Comparison of ENCODE assay signal across 22 mouse cellular contexts in the genomic region with DNA sequence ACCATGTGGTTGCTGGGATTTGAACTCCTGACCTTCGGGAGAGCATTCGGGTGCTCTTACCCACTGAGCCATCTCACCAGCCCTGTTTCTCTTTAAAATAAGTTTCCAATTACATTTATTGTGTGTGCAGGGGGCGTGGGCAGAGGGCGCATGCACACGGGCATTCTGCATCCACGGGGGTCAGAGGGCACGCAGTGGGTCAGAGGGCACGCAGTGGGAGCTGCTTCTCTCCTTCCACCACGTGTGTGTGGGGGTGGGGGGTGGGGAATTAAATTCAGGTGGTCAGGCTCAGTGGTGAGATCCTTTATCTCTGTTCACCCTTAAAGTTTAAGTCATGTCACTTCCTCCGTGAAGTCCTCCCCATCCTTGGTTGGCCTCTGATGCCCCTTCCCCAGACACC. TPM values are rescaled to one million over a fixed set of nuclear protein-coding genes. Genes with fewer than 3 reads are reported as not detected.
A peak's percentile ranks its signal among the peaks of the same experiment; 100 is the strongest.
DNase-seq lines count a peak whose midpoint lies in the region; ATAC-seq and TF ChIP-seq lines count a peak whose summit lies in the region.
"Had no signal": no experiment of that assay in that cellular context is flagged by ENCODE, and none has a peak within 500 bp of the region (broad histone marks: within the 10 kb centered on the region; RNA-seq: fewer than 3 reads in every experiment).

No protein-coding gene starts in this region.

- no peak for TF ChIP-seq RAD21 in CH12.LX (IDR thresholded peaks at IDR 0.05; ENCODE audit: low read depth, low read length)

- no peak for TF ChIP-seq CTCF in CH12.LX (conservative IDR thresholded peaks at IDR 0.05 in 1 of 2, IDR thresholded peaks at IDR 0.05 in 1 of 2; ENCODE audit: low read depth in 2 of 2, low read length in 2 of 2)

- H3K27me3 ChIP-seq in hindbrain, embryonic 10.5 days (ENCODE audit: insufficient read depth, poor library complexity, severe bottlenecking) = no peaks in the 10 kb centered on the region
- no peaks in the 10 kb centered on the region for H3K27me3 ChIP-seq in hindbrain, embryonic 13.5 days
- H3K27me3 ChIP-seq in CH12.LX (replicated peaks) = no peaks in the 10 kb centered on the region
- H3K27me3 ChIP-seq in embryonic facial prominence, embryonic 10.5 days (replicated peaks; ENCODE audit: low read depth, poor library complexity, severe bottlenecking) = no peaks in the 10 kb centered on the region
- H3K27me3 ChIP-seq: embryonic facial prominence, embryonic 12.5 days; forebrain, embryonic 13.5 days; forebrain, embryonic 15.5 days had no signal

- no peak overlapping the region for H3K4me3 ChIP-seq in hindbrain, embryonic 10.5 days
- no peak overlapping the region for H3K4me3 ChIP-seq in hindbrain, embryonic 13.5 days
- no peak overlapping the region for H3K4me3 ChIP-seq in CH12.LX (replicated peaks in 1 of 3; ENCODE audit: low read depth in 2 of 3, low read length in 2 of 3, poor library complexity in 1 of 3)
- H3K4me3 ChIP-seq in embryonic facial prominence, embryonic 10.5 days = no peak overlapping the region
- H3K4me3 ChIP-seq: embryonic facial prominence, embryonic 12.5 days; forebrain, embryonic 13.5 days; forebrain, embryonic 15.5 days had no signal

- ATAC-seq in hindbrain, embryonic 13.5 days (ENCODE audit: low FRiP score) = no peak
- ATAC-seq: CD4-positive, CD25-positive, alpha-beta regulatory T cell, adult 4 months; forebrain, embryonic 13.5 days; forebrain, embryonic 15.5 days; forebrain, postnatal 0 days had no signal

- H3K9me3 ChIP-seq in hindbrain, embryonic 10.5 days = no peaks in the 10 kb centered on the region
- H3K9me3 ChIP-seq in hindbrain, embryonic 13.5 days = no peaks in the 10 kb centered on the region
- no peaks in the 10 kb centered on the region for H3K9me3 ChIP-seq in CH12.LX (replicated peaks; ENCODE audit: low read length)
- H3K9me3 ChIP-seq in embryonic facial prominence, embryonic 10.5 days = no peaks in the 10 kb centered on the region
- H3K9me3 ChIP-seq: embryonic facial prominence, embryonic 12.5 days; forebrain, embryonic 13.5 days; forebrain, embryonic 15.5 days had no signal

- dilution Hi-C loops in CH12.LX (cut with MboI; ENCODE audit: extremely low pct_ligation_motif_present, extremely low pct_unique_long_range_greater_than_20kb, low sequenced_read_pairs) = no loop called here

- DNase-seq in embryo, embryonic 10 days (ENCODE audit: low spot score) = peak; percentile 41
- DNase-seq in embryo, embryonic 11 days = no peak
- DNase-seq in hindbrain, embryonic 10.5 days (ENCODE audit: low spot score) = peak; percentile 31
- DNase-seq in CH12.LX (ENCODE audit: extremely low read depth) = no peak
- DNase-seq in embryonic facial prominence, embryonic 10.5 days (ENCODE audit: low spot score) = no peak
- DNase-seq in left cerebral cortex, adult 18-20 months (ENCODE audit: low spot score in 2 of 2) = no peak
- no peak for DNase-seq in left cerebral cortex, adult 11 months (ENCODE audit: low spot score)
- DNase-seq: adrenal gland, postnatal 25 days; B cell, adult 2 months; cerebellum, adult 11 months; cerebellum, adult 18-20 months; cerebellum, adult 8-10 months; cerebellum, adult 9-11 months; cerebellum, postnatal 36 days; forebrain, postnatal 0 days had no signal

- H3K9ac ChIP-seq in hindbrain, embryonic 13.5 days = no peak overlapping the region
- no peak overlapping the region for H3K9ac ChIP-seq in CH12.LX (ENCODE audit: insufficient read depth, low read depth)
- H3K9ac ChIP-seq: embryonic facial prominence, embryonic 12.5 days; forebrain, embryonic 13.5 days; forebrain, embryonic 15.5 days; forebrain, postnatal 0 days had no signal

- no peak overlapping the region for H3K27ac ChIP-seq in hindbrain, embryonic 10.5 days
- H3K27ac ChIP-seq in hindbrain, embryonic 13.5 days = no peak overlapping the region
- no peak overlapping the region for H3K27ac ChIP-seq in CH12.LX (ENCODE audit: insufficient read depth, low read depth)
- 0 out of 2 replicates have a peak overlapping the region, but pooled peaks have one; percentile 40 for H3K27ac ChIP-seq in embryonic facial prominence, embryonic 10.5 days (replicated peaks)
- H3K27ac ChIP-seq: embryonic facial prominence, embryonic 12.5 days; forebrain, embryonic 13.5 days; forebrain, embryonic 15.5 days had no signal

- no peak for TF ChIP-seq EP300 in CH12.LX (IDR thresholded peaks at IDR 0.05; ENCODE audit: low read length)

- no peak for TF ChIP-seq POLR2A in CH12.LX (IDR thresholded peaks at IDR 0.05; ENCODE audit: low read depth, low read length)

- H3K4me2 ChIP-seq in hindbrain, embryonic 13.5 days = no peak overlapping the region
- H3K4me2 ChIP-seq in CH12.LX (ENCODE audit: insufficient read depth, low read depth, poor library complexity, severe bottlenecking) = no peak overlapping the region
- H3K4me2 ChIP-seq: embryonic facial prominence, embryonic 12.5 days; forebrain, embryonic 13.5 days; forebrain, embryonic 15.5 days had no signal

- peaks cover 68% of the 10 kb centered on the region for H3K4me1 ChIP-seq in hindbrain, embryonic 10.5 days (replicated peaks)
- H3K4me1 ChIP-seq in hindbrain, embryonic 13.5 days (replicated peaks) = peaks cover 39% of the 10 kb centered on the region
- H3K4me1 ChIP-seq in CH12.LX (ENCODE audit: control insufficient read depth in 1 of 2, insufficient read depth in 2 of 2) = peaks cover 24 to 47% of the 10 kb centered on the region in 2 experiments
- peaks cover 69% of the 10 kb centered on the region for H3K4me1 ChIP-seq in embryonic facial prominence, embryonic 10.5 days

- no peaks in the 10 kb centered on the region for H3K79me2 ChIP-seq in CH12.LX (replicated peaks; ENCODE audit: control insufficient read depth, extremely low read depth, insufficient read depth, poor library complexity, severe bottlenecking)

- no peaks in the 10 kb centered on the region for H3K36me3 ChIP-seq in hindbrain, embryonic 10.5 days
- H3K36me3 ChIP-seq in hindbrain, embryonic 13.5 days = no peaks in the 10 kb centered on the region
- peaks cover 0 to 47% of the 10 kb centered on the region in 2 experiments for H3K36me3 ChIP-seq in CH12.LX (replicated peaks in 1 of 2; ENCODE audit: control insufficient read depth in 1 of 2, insufficient read depth in 1 of 2, low read length in 1 of 2)
- no peaks in the 10 kb centered on the region for H3K36me3 ChIP-seq in embryonic facial prominence, embryonic 10.5 days (replicated peaks)
- H3K36me3 ChIP-seq: embryonic facial prominence, embryonic 12.5 days; forebrain, embryonic 15.5 days had no signal

- WGBS in hindbrain, embryonic 10.5 days = 51% methylated on average over 10 of the region's 10 CpGs
- WGBS in hindbrain, embryonic 13.5 days = 67% methylated on average over 10 of the region's 10 CpGs
- WGBS in embryonic facial prominence, embryonic 10.5 days = 54% methylated on average over 10 of the region's 10 CpGs

- in situ Hi-C loops in CH12.LX (cut with MboI; ENCODE audit: low pct_ligation_motif_present, low pct_unique_long_range_greater_than_20kb, low sequenced_read_pairs) = no loop called here

TF ChIP-seq in CH12.LX, 34 proteins besides CTCF, POLR2A, EP300 and RAD21:
- no peak for TF ChIP-seq RCOR1 (conservative IDR thresholded peaks at IDR 0.05; ENCODE audit: low read depth, low read length)
- peak; percentile 85 for TF ChIP-seq ZKSCAN1 (IDR thresholded peaks at IDR 0.05; ENCODE audit: borderline replicate concordance, low read depth, low read length)

RNA-seq across cellular contexts. Expression of gene Cdcp2, which starts 1.7 kb away (rescaled TPM):
- polyA plus RNA-seq in hindbrain, embryonic 10.5 days (2016; fragmentation: Nextera tagmentation; extraction: Ambion mirVana) = 0.30 TPM in 2 replicates
- polyA plus RNA-seq in hindbrain, embryonic 13.5 days (2015; fragmentation: Nextera tagmentation; extraction: Ambion mirVana) = 0.06 TPM in 1 of 2 replicates, not detected in the other
- 9.9 and 13.4 TPM in 2 replicates for total RNA-seq in CH12.LX (2012; rRNA removed)
- 6.6 and 6.9 TPM in 2 replicates for total RNA-seq in CH12.LX (2014; rRNA removed)
- polyA plus RNA-seq in CH12.LX (2012; ENCODE audit: insufficient read length, low read depth) = 14.7 and 16.9 TPM in 2 replicates
- polyA plus RNA-seq in embryonic facial prominence, embryonic 10.5 days (2016; fragmentation: Nextera tagmentation; extraction: Ambion mirVana) = 0.21 and 0.22 TPM in 2 replicates
- total RNA-seq in left cerebral cortex, adult 18-20 months (2021) = not detected
- total RNA-seq: adrenal gland, adult 2 months; adrenal gland, postnatal 25 days; common myeloid progenitor, adult 5-6 weeks; forebrain, postnatal 0 days had no signal
- polyA plus RNA-seq: CD4-positive, CD25-positive, alpha-beta regulatory T cell, adult 4 months; forebrain, embryonic 13.5 days; forebrain, embryonic 15.5 days; forebrain, postnatal 0 days had no signal

RNA-seq across cellular contexts. Expression of gene Cyb5rl, which starts 31.6 kb away (rescaled TPM):
- polyA plus RNA-seq in hindbrain, embryonic 10.5 days (2016; fragmentation: Nextera tagmentation; extraction: Ambion mirVana) = 7.6 and 8.9 TPM in 2 replicates
- polyA plus RNA-seq in hindbrain, embryonic 13.5 days (2015; fragmentation: Nextera tagmentation; extraction: Ambion mirVana) = 4.7 and 5.4 TPM in 2 replicates
- total RNA-seq in CH12.LX (2012; rRNA removed) (14.0 and 16.4 TPM in 2 replicates), CH12.LX (2014; rRNA removed) (22.7 and 23.4 TPM in 2 replicates)
- polyA plus RNA-seq in CH12.LX (2012; ENCODE audit: insufficient read length, low read depth) = 19.3 and 24.9 TPM in 2 replicates
- 8.1 and 10.4 TPM in 2 replicates for polyA plus RNA-seq in embryonic facial prominence, embryonic 10.5 days (2016; fragmentation: Nextera tagmentation; extraction: Ambion mirVana)
- 1 to 10 TPM; 6.3 to 7.6 TPM for total RNA-seq in left cerebral cortex, adult 18-20 months (2021)

RNA-seq across cellular contexts. Expression of gene Mrpl37, which starts 31.7 kb away (rescaled TPM):
- 116 and 121 TPM in 2 replicates for polyA plus RNA-seq in hindbrain, embryonic 10.5 days (2016; fragmentation: Nextera tagmentation; extraction: Ambion mirVana)
- polyA plus RNA-seq in hindbrain, embryonic 13.5 days (2015; fragmentation: Nextera tagmentation; extraction: Ambion mirVana) = 76.4 and 76.6 TPM in 2 replicates
- total RNA-seq in CH12.LX (2012; rRNA removed) = 53.5 and 60.0 TPM in 2 replicates
- total RNA-seq in CH12.LX (2014; rRNA removed) = 45.1 and 53.6 TPM in 2 replicates
- polyA plus RNA-seq in CH12.LX (2012; ENCODE audit: insufficient read length, low read depth) = 85.2 and 123 TPM in 2 replicates
- 129 and 136 TPM in 2 replicates for polyA plus RNA-seq in embryonic facial prominence, embryonic 10.5 days (2016; fragmentation: Nextera tagmentation; extraction: Ambion mirVana)
- total RNA-seq in left cerebral cortex, adult 18-20 months (2021) = 10 to 100 TPM; 54.8 to 64.0 TPM

Comparison
In these comparisons a context has a peak if more than half of its experiments do, and no peak if none do; other contexts are left out.
1. DNase-seq: peak in embryo, embryonic 10 days (single experiment) and hindbrain, embryonic 10.5 days (single experiment); none in embryo, embryonic 11 days (single experiment), CH12.LX (single experiment), embryonic facial prominence, embryonic 10.5 days (single experiment), left cerebral cortex, adult 18-20 months (0 of 2) and left cerebral cortex, adult 11 months (single experiment).
2. RNA of gene Cdcp2, which starts 1.7 kb away (polyA plus RNA-seq): 14.7 to 16.9 TPM in CH12.LX; 0.30 TPM in hindbrain, embryonic 10.5 days, 0.21 to 0.22 TPM in embryonic facial prominence, embryonic 10.5 days and 0.06 TPM in hindbrain, embryonic 13.5 days; every median in the first group is over 10 times any median in the second.